Mouse (Mus musculus) thymus, postnatal 4 days (tissue): ENCODE measurements around the gene Pnmt.

ENCODE experiments used
- DNase-seq: peaks from one replicate; pipeline ENCODE4 v3.0.0; 2021

The Pnmt gene

GRCm38 (mm10) chr11:98385638-98386585, at the start of gene Pnmt:
Pnmt (plus strand) TSS chr11:98386450.
- no peak for DNase-seq

DNA sequence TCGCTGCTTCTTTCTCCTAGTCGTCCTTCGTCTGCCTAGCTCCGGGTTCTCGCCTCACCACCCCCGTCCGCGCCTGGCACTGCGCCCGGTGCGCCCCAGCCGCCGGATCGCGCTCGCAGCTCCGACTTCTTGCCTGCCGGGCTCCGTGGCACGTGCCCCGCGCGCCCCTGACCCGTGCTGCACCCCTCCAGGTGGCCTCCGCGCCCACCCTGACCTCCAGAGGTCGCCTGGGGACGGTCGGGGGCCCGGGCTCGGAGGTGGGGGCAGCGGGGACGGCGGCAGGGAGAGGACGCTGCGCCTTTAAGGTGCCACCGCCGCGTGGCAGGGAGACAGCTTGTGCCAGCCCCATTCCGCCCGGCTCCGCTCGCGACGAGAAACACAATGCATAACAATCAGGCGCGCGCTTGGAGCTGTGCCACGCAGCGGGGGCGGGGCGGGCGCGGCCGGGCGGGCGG, 47.7 kb upstream of the Pnmt start:
- DNase-seq = peak; percentile 51

- no peak for DNase-seq
Observed at GRCm38 (mm10) chr11:98339071-98339501, 47.2 kb upstream of the Pnmt start.

DNA sequence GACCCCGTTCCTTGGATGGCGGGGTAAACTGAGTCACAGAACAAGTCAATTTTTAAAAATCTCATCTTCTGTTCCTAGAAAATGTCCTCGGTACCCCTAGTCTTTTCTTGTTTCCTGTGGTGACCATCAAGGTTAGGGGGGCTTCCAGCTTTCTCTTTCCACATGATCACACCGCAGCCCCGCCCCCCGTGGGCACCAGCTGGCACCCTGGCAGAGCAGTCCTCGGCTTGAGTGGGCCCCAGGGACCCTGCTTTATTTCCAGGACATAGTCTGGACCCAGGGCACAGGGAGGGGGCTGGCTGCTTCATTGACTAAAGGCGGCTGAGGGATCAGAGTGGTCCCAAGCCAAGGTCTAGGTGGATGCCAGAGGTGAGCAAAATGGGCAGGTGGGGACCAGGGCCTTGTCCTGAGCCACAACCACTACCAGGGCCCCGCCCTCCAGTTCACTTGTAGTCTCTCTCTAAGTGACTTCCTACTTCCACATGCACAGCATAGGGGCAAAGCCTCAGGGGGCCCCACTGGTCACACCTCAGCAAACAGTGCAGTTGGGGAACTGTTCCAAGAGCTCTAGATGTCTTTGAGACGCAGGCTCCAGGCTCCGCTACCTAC, 46.5 kb upstream of the Pnmt start:
- no peak for DNase-seq

- DNase-seq = no peak
Observed at GRCm38 (mm10) chr11:98340597-98340996, 45.7 kb upstream of the Pnmt start.

DNA sequence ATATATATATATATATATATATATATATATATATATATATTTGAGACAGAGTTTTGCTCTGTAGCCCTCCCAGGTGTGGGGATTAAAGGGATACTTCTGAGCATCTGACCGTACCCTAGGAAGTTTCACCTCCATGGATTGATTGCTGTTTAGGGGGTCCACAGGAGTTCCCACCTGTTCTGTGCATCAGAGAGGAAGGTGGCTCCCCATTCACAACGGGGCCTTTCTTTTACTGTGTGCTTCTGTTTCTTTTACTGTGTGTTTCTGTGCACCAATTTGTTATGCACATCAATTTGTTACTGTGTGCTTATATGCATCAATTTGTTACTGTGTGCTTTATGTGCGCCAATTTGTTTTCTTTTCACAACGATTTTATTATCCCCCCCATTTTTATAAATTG, 45.1 kb upstream of the Pnmt start:
- DNase-seq = no peak

GRCm38 (mm10) chr11:98342000-98342945, 44.0 kb upstream of the Pnmt start:
- DNase-seq = peak; percentile 95

DNA sequence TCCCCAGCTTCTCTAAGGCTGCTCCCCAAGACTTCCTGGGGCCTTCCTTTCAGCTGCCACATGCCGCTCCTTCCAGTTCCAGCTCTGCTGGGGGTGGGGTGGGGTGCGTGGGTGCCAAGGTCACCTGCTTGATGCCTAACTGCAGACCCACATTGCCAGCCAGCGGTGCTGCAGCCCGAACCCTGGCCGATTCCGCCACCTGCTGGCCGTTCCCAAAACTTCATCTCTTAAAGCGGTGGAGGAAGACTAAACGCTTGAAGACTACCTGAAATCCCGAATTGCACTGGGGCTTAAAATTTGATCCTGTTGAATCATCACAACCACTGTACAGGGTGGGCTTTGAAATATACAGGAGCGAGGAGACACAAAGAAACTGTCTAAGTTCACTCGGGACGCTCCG, 41.0 kb upstream of the Pnmt start:
- peak; percentile 90 for DNase-seq

- no peak for DNase-seq
Observed at GRCm38 (mm10) chr11:98346168-98346567, 40.1 kb upstream of the Pnmt start.

DNA sequence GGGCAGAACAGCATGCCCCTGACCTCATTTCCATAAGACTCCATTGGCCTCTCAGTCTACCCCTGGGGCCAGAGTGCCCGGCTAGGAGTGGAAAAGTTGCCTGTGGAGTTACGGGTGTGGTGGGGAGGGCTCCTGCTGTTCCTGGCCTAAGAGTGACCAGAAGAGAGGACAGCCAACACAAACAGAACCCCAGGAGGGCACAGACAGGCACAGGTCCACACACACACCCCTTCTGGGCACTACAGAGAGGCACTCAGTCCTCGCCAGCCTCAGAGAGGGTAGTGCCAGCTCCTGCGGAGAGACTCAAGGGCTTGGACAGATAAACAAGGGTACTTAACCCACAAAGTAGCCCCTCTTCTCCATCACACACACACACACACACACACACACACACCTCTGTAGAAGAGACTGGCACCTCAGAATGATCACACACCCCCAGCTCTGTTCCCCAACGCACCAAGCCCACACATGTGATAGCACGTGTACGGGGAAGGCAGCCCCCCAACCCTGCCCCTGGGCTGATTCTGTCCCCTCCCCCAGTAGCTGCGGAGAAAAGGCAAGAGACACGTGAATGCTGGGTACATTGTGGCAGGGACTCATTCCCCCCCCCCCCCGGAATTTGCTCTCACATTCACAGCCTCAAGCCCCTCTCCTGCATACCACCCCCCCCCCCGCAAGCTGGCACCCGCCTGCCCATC, 38.7 kb upstream of the Pnmt start:
- no peak for DNase-seq

DNA sequence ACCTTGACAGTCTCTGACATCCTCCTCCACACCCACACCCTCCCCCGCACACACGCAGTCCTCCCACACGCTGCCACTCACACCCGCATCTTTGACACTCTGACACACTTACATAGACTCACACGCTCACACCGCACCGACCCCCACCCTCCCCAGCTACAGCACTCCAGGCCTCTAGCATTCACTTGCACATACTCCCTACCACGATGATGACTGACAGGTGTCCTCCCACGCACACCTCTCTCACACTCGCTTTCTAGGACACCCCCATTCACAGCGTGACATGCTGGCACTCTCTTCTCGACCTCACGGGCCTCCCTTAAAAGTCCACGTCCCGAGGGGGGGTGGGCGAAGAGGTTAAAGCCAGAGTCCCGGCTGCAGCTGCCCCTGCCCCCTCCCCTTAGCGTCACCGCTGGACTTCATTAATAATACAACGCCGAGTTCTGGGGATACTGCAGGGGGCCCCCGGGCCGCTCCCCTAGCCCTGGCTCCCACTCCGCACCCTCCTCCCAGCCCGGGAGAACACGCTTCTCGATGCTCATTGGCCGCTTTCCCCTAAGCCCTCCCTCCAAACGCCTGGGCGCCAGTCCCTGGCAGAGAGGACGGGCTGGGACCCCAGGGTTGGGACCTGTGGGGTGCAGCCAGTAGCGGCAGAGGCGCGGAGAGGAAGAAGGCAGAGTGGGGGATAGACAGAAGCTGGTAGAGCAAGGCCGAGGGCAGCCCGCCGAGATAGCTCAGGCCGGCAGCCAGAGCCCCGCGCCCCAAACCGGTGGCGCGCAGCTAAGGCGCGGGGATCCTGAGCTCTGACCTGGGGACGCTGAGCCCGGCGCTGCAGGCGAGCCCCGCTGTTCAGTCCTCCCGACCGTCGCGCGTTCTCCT, 37.9 kb upstream of the Pnmt start, which contains the start of gene Ppp1r1b:
Gene Ppp1r1b (plus strand): TSS at position 322 of the 879 bp plus-strand sequence.
- DNase-seq = peak; percentile 74

DNA sequence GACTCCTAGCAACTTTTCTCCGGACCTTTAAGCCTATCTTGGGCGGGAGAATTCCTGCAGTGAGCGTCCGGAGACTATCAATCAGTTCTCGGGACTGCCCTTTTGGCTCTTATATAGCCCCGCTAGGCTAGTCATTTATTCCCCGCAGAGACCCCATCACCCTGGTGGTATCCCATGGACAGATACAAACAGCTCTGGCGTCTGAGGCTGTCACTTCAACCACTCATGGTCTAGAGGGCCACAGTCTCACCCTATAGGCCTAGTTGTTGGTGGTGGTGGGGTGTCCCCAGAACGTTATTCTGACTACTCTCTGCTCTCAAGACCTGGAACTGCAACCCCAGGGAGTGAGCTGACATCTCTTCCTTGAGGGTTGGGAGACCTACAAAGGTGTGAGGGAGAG, 36.9 kb upstream of the Pnmt start:
- no peak for DNase-seq

- DNase-seq = no peak
Observed at GRCm38 (mm10) chr11:98352272-98352990, 33.8 kb upstream of the Pnmt start.

GRCm38 (mm10) chr11:98353651-98354211, 32.5 kb upstream of the Pnmt start:
- no peak for DNase-seq

DNA sequence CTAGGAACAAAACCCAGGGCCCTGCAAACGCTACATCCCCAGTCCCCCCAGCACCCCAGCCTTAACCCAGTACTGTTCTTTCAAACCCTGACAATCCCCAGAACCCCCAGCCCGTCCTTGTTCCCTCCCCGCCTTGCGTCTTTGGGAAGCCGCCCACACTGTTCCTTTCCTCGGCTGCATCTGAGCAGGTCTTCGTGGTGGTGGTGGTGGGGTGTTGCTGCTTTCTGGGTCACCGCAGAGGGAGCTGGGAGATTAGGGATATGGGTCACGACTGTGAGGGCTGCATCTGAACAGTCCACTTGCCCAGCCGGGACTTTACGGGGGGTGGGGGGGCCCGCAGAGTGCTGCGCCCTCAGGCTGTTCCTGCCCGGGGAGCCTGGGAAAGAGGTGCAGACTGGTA, 31.8 kb upstream of the Pnmt start:
- DNase-seq = no peak

DNA sequence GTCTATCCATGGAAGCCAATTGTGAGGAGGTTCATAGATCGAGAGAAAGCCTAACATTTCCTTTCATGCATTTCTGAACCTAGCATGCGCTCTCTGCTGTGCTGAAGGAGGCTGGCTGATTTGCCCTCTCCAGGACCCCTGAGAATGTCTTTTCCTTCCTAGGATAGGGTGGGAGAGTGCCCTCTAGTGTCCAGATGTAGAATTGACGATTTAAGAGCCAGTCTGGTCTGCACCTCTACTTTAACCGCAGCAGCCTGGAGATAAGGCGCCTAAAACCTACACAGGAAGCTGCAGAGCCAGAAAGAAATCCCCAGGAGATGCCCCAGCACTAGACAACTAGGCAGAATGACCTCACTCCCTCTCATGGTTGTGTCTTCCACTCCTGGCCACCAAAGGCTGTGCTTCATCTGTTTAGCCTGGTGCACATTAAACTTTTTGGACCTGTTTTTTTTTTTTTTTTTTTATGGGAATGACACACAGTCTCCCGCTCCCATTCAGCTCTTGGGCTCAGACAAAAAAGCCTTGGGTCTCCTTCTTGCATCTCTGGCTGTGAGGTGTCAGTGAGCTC, 30.4 kb upstream of the Pnmt start:
- peak; percentile 61 for DNase-seq

DNA sequence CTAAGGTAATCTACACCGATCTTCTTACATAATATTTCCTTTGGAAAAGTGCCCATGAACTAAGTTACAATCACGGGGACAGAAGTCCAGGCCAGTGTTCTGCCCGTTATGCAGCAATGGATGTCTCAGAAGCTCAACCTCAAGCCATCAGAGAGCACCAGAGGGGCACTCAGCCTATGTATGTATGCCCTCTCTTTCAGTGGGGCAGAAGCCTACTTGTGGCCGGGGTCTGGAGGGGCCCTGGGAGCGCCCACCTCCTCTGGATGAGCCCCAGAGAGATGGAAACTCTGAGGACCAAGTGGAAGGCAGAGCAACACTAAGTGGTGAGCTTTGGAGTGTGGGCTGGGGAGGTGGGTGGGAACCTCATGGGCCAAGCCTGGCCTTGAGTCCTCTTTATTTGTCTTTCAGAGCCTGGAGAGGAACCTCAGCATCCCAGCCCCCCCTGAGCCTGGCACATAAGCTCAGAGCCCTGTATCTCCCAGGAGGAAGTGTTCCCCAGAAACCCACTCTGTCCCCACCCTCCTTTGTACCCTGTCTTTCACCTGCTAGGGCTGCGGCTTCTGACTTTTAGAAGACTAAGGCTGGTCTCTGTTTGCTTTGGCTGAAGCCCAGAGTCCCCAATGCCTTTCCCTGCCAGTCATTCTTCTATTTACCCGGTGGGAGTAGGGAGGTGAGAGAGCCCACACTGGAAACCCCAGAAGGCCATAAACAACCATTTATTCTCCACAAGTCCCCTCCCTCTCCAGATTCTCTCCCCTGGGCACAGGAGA, 29.4 kb upstream of the Pnmt start:
- DNase-seq = no peak

DNA sequence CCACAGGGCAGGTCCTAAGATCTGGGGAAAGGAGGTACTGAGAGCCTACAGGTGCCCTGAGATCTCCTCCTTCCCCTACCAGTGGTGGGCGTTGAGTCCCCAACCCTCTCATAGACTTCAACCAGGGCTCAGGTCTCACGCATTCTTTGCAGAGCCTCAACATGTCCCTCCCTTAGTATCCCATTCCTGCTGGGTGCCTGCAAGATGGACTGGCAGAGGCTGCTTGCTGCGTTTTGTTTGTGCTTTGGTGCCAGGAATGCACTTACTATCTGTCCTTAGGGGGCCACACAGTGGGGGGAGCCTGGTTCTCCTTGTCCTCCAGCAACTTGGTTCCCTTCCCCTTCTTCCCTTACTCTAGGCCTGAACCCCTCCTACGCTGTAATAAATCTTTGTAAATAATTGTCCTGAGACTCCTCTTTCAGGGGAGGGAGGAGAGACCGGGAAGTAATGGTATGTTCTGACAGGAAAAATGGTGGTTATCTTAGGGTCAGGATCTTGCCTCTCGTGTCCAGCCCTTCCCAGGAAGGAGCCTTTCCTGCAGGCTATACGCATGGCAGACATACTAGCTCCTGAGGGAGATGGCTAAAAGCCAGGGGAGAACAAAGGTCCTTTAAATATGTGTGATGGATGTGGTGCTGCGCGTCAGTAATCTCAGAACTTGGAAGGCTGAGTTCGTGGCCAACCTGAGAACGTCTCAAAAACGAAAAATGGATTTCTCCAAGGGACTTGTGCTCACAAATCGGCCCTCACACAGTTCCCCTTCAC, 28.7 kb upstream of the Pnmt start:
- peak; percentile 22 for DNase-seq
